Mouse (Mus musculus) regulatory T cell (primary cell): Measurements from ENCODE around the gene Ccdc34.

ENCODE experiments used
- in situ Hi-C: fragments of 300-600 bp; cut with MboI, MseI; formaldehyde crosslinking; loops from one replicate; pipeline ENCODE4 v1.15.1; 2025; ENCODE audit warnings: high pct_unique_total_duplicates

Ccdc34 gene

DNA sequence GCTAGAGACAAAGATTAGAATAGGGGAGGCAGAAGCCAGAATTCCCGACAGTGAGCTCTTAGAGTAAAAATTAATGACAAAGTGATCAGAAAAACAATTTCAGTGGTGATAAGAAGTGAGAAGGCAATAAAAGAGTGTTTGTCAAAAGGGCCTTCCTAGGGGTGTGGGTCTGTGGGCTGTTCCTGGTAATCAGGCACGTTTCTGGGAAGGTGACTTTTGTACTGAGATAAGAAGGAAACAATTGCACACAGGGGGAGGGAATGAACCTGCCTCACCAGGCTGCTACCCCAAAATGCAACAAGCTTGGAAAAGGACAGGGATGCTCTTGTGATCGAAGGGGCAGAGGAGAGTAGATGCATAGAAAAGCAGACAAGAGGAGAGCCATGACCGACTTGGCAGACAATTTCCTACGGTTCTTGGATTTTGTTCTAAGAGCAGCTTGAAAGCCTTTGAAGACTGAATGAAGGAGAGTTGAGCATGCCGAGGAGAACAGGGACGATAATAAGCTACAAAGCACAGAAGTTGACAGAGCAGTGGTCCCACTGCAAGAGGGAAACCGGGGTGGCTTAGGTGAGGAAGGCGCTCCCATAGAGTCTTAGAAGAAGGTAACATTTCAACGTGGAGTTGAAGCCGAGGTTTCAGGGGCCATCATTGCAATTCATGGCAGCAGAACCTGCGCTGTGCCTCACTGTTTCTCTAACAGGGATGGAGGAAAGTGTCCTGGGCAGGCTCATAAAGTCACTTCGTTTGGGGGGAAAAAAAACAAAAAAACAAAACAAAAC, 185.3 kb downstream of the Ccdc34 start:
- in situ Hi-C loops: loop anchor here (10.0 kb wide), 1 partner anchor 1068 kb away; no protein-coding TSS in a partner anchor

DNA sequence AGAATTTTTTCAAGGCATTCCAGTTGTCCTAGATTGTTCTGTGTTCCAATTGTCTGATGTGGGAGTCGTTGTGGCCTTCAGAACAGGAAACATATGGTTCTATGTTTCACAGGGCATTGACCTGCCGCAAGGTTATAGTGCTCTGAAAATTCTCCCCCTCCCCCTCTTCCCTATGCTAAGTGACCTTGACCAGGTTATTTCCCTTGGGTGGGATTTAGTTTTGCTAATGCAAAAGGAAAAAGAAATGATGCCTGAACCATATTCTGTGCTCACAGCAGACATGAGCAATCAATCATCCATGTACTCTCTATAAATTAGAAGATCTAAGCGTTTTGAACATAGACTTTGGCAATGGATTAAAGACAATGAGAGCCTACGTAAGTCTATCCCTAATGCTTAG, 186.6 kb downstream of the Ccdc34 start:
- in situ Hi-C loops: loop anchor here (10.0 kb wide), 1 partner anchor 1069 kb away; no protein-coding TSS in a partner anchor

DNA sequence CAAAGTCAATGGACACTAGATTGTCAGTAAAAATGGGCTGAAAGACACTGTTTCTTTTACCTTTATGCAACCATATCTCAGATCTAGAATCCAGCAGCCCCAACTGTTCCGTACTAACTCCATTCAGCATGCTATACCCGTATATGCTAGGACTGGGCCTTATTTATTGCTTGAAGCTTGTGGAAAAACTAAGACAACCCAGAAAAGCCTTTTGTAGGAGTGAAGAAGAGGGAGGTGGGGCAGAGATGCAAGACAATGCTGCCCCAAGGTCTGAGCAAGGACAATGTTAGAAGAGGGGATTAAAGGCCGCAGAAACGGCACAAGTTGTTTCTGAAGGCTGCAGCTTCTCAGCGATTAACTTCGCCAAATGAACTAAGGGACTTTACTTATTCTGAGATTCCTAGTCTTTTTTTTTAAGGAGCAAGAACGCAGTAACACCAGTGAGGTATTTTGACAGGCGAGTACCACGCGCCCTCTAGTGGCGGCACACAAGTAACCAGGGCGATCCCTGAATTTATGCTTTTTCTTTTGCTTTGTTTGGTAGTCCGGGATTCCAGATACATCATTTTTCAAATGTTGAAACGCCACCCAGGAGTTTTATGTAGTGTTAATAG, 187.2 kb downstream of the Ccdc34 start:
- in situ Hi-C loops: loop anchor here (5.0 to 10.0 kb wide), 2 partner anchors 303 to 1070 kb away; no protein-coding TSS in a partner anchor

DNA sequence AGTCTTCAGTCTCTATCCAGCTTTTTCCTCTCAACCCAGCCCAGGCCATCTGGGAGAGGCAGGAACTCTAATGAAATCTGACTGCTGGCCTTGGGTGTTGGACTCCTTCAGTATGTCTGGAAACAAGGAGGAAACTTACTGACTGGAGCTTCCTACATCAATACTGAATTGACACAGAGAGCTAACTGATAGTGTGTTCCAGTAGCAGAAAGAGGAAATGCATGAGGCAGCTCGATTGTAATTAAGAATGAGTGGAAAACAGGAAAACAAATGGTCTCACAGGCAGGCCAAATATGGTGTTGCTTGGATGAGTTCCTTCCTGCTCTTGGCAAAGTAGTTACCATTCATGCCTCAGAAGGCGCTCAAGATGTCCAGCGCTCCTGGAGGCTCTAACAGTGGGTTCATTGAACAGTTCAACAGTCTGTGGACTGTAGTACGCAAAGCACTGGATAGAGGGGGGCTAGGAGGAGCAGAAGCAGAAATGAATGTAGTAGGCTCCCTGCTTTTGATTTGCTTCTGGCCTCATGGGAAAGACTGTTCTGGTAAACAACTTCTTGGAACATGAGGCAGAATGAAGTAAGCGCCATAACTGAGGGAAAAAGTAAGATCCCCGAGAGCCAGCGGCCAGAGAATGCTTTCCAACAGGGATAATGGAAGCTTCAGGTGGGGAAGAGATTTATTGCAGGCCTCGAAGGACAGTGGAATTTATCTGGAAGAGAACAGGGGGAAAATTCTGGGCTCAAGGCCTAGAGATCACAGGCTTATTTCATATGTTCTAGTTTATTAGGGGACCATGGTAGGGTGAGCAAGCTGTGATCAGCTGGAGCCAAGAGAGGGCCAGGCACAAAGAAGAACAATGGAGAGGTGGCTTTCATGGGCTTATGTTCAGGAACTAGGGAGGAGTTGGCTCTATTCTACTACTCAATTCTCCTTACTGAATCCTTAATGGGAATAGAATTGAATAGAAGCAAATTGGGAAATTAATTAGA, 193.2 kb downstream of the Ccdc34 start:
- in situ Hi-C loops: no loop called here

DNA sequence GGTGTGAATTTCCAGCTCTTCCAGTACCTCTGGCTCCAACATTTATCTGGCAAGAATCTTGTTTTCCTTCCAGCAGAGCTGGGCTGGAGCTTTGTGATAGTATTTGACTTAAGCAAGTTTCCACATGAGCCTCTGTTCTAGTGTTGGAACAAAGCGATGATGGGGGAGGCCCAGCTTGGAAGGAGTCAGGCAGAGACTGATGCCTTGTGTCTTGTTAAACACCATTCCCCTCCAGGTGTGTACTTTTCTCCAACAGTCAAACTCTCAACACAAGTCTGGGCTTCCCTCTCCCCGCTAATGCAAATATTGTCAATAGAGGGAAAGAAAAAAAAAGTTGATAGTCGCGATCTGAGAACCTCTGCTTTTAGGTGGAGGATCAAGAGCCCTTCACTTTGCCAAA, 196.7 kb downstream of the Ccdc34 start:
- in situ Hi-C loops: no loop called here

DNA sequence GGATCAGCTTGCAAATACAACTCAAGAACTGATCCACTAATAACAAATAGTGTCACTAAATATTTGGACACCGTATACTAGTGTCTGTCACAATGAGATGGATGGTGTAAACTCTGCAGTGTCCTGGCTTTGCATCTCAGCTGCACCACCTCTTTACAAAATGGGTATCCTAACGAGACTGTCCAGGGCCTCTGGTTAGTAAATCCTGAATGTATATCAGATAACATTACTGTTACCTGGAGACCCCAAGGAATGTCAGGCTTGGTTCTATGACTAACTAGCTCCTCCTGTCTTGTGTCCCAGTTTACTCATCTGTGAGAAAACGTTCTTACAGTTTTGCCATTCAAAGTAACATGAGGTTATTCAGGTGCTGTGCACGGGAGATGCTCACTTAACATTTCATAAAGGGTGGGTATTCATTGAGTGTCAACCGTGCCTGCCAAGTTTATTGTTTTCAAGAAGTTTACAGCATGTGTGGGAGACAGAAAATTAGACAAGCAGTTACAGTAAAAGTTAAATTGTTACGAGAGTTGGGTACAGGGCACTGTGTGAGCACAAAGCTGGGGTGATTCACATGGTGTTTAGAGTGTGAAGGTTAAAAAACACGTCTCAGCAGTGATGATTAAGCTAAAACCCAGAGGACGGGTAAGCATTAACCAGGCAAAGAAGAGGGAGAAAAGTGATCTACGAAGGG, 197.5 kb downstream of the Ccdc34 start:
- in situ Hi-C loops: no loop called here

DNA sequence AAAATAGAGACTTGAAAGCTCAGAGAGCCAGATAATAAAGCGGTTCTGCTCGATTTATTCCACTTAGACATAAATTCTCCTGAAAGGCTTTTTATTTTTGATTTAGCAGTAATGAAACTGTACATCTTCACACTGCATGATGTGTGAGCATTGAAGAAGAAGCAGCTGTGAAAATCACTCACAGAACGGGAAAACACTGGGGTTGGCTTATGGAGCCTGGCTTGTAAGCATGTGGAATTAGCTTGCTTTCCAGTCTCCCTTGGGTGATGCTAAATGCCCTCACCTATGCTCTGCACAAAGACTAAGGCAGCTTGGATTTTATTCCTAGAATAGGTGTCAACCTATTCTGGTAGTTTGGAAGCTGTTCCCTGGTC, 198.1 kb downstream of the Ccdc34 start:
- in situ Hi-C loops: no loop called here

DNA sequence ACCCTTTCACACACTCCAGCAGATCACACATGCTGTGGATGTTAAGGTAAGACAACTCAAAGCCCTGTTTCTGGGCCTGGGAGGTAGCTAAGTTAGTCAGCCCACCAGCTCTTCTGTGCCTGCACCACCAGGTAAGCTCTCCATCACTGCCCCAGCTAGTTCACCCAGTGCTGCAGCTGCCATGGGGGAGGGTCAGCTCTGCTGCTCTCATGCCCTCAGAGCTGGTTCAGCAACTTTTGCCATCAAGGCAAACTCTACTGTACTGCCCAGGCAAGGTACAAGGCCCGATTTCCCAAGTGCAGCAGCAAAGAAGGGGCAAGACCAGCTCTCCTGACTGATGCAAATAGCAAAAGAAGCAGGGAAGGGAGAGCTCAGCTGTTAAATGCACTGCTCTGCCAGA, 202.9 kb downstream of the Ccdc34 start:
- in situ Hi-C loops: loop anchor here (10.0 kb wide), 1 partner anchor 564 kb away; no protein-coding TSS in a partner anchor

DNA sequence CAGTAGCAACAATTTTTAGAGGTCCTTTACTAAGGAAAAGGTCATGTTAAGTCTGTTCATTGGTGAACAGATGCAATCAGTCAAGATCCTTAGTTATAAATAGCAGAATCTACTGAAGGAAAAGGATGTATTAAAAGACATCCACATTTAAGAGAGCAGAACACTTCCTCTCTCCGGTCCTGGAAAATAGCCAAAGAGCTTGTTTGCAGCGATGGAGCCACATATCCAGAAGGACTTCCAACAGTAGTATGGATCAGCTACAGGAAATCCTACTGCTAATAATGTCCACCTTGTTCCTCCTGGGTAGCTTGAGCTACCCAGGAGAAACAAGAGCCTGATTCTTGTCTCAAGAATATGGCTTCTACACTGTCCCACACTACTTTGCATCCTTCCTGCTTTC, 205.2 kb downstream of the Ccdc34 start:
- in situ Hi-C loops: loop anchor here (10.0 kb wide), 1 partner anchor 562 kb away; no protein-coding TSS in a partner anchor
